ENCODE assay signal across 23 mouse cellular contexts in genomic region chr11:105121792-105122191, GRCm38 (mm10). TPM values are rescaled to one million over a fixed set of nuclear protein-coding genes. Genes with fewer than 3 reads are reported as not detected.
DNase-seq lines count a peak whose midpoint lies in the region; ATAC-seq and TF ChIP-seq lines count a peak whose summit lies in the region.
"Not testable (repeated sequence)": the region's sequence is repeated elsewhere in the genome, so short reads cannot be mapped to it uniquely, and the experiment has no call there.
"Had no signal": no experiment of that assay in that cellular context is flagged by ENCODE, and none has a peak within 500 bp of the region (broad histone marks: within the 10 kb centered on the region; RNA-seq: fewer than 3 reads in every experiment).

No protein-coding gene starts in this region.

- not testable (repeated sequence) for ATAC-seq in kidney, postnatal 0 days (replicated peaks; ENCODE audit: low FRiP score, low read depth); lung, embryonic 14.5 days (ENCODE audit: insufficient read depth); stomach, postnatal 0 days (ENCODE audit: low FRiP score, low TSS enrichment)

- intact Hi-C loops in left cerebral cortex, adult 2 months (cut with DNase I) = loop anchor here (10.0 kb wide), 1 partner anchor 807 kb away; no protein-coding TSS in a partner anchor

- not testable (repeated sequence) for H3K9ac ChIP-seq in MEL (ENCODE audit: control insufficient read depth, low read depth, low read length, poor library complexity, severe bottlenecking); kidney, postnatal 0 days (ENCODE audit: low read depth, low read length); lung, embryonic 14.5 days; stomach, postnatal 0 days (ENCODE audit: low read length)

- H3K4me2 ChIP-seq in kidney, postnatal 0 days (ENCODE audit: low read length); lung, embryonic 14.5 days; stomach, postnatal 0 days (replicated peaks; ENCODE audit: low read depth): not testable (repeated sequence)

- not testable (repeated sequence) for H3K4me3 ChIP-seq in MEL (ENCODE audit: control insufficient read depth in 1 of 2, insufficient read depth in 1 of 2, low read depth in 2 of 2, low read length in 2 of 2); kidney, postnatal 0 days (replicated peaks; ENCODE audit: low read depth, low read length); left cerebral cortex, adult 2 months; lung, embryonic 14.5 days (ENCODE audit: low read depth, low read length); stomach, postnatal 0 days (ENCODE audit: low read depth, low read length)

- not testable (repeated sequence) for H3K79me2 ChIP-seq in MEL (ENCODE audit: control insufficient read depth, insufficient read depth, low read length, poor library complexity)

- not testable (repeated sequence) for H3K27me3 ChIP-seq in MEL (ENCODE audit: control insufficient read depth in 1 of 2, insufficient read depth in 2 of 2, low read length in 2 of 2); kidney, postnatal 0 days (ENCODE audit: insufficient read depth, low read length); lung, embryonic 14.5 days (ENCODE audit: insufficient read depth, low read length); stomach, postnatal 0 days (ENCODE audit: control insufficient read depth, insufficient read depth, low read length)

- not testable (repeated sequence) for H3K4me1 ChIP-seq in MEL (ENCODE audit: control insufficient read depth in 1 of 2, insufficient read depth in 2 of 2, low read length in 2 of 2); kidney, postnatal 0 days (replicated peaks; ENCODE audit: insufficient read depth, low read length); lung, embryonic 14.5 days (ENCODE audit: insufficient read depth); stomach, postnatal 0 days (replicated peaks; ENCODE audit: control insufficient read depth, insufficient read depth)

- not testable (repeated sequence) for H3K9me3 ChIP-seq in MEL (replicated peaks; ENCODE audit: insufficient read depth, low read length); kidney, postnatal 0 days (replicated peaks; ENCODE audit: low read length); lung, embryonic 14.5 days (ENCODE audit: low read depth, low read length); stomach, postnatal 0 days (ENCODE audit: control insufficient read depth, low read length)

- TF ChIP-seq CTCF in MEL (IDR thresholded peaks at IDR 0.05 in 2 of 3, conservative IDR thresholded peaks at IDR 0.05 in 1 of 3; ENCODE audit: control insufficient read depth in 1 of 3, insufficient read depth in 1 of 3, low read depth in 2 of 3, low read length in 3 of 3, poor library complexity in 1 of 3, severe bottlenecking in 1 of 3) = peak in 1 of 3 experiments; percentile 45; a peak in 2 of 6 replicates
- peak; percentile 13; the same call in 1 of the 2 replicates for TF ChIP-seq CTCF in kidney, postnatal 0 days (IDR thresholded peaks at IDR 0.05; ENCODE audit: low read depth)
- peak; percentile 23 for TF ChIP-seq CTCF in left cerebral cortex, adult 2 months (IDR thresholded peaks at IDR 0.05)
- peak; percentile 9; the same call in 1 of the 2 replicates for TF ChIP-seq CTCF in lung, embryonic 14.5 days (IDR thresholded peaks at IDR 0.05; ENCODE audit: low read depth)
- peak; percentile 22; the same call in 1 of the 2 replicates for TF ChIP-seq CTCF in stomach, postnatal 0 days (IDR thresholded peaks at IDR 0.05; ENCODE audit: low read depth)

- TF ChIP-seq EP300 in MEL (IDR thresholded peaks at IDR 0.05; ENCODE audit: low read depth in 1 of 2, low read length in 2 of 2); stomach, postnatal 0 days (optimal IDR thresholded peaks at IDR 0.05): not testable (repeated sequence)

- DNase-seq in 3T3-L1 (ENCODE audit: low read depth, low spot score) (peak; percentile 40), A20 (ENCODE audit: low read depth, low spot score) (peak; percentile 39), MEL (ENCODE audit: low read depth, low spot score) (peak; percentile 40)
- not testable (repeated sequence) for DNase-seq in kidney, postnatal 0 days (ENCODE audit: low spot score); left cerebral cortex, adult 2 months (ENCODE audit: extremely low spot score in 1 of 2, low spot score in 2 of 2); lung, embryonic 14.5 days; stomach, postnatal 0 days (ENCODE audit: low spot score)

- H3K36me3 ChIP-seq in MEL (ENCODE audit: control insufficient read depth in 1 of 2, insufficient read depth in 2 of 2, low read length in 2 of 2); kidney, postnatal 0 days (ENCODE audit: insufficient read depth, low read length); lung, embryonic 14.5 days (ENCODE audit: insufficient read depth); stomach, postnatal 0 days (ENCODE audit: control insufficient read depth, insufficient read depth, low read length): not testable (repeated sequence)

- 71% methylated on average over 5 of the region's 5 CpGs for WGBS in kidney, postnatal 0 days
- WGBS in lung, embryonic 14.5 days = 64% methylated on average over 5 of the region's 5 CpGs
- WGBS in stomach, postnatal 0 days = 72% methylated on average over 5 of the region's 5 CpGs

- not testable (repeated sequence) for H3K27ac ChIP-seq in MEL (ENCODE audit: control insufficient read depth, low read depth, low read length); kidney, postnatal 0 days; left cerebral cortex, adult 2 months; lung, embryonic 14.5 days (ENCODE audit: low read depth); stomach, postnatal 0 days (replicated peaks)

- not testable (repeated sequence) for TF ChIP-seq POLR2A in MEL (IDR thresholded peaks at IDR 0.05; ENCODE audit: control insufficient read depth in 1 of 2, insufficient read depth in 1 of 2, low read depth in 1 of 2, low read length in 2 of 2, poor library complexity in 1 of 2)

- TF ChIP-seq RAD21 in MEL (IDR thresholded peaks at IDR 0.05; ENCODE audit: low read depth, low read length) = peak; percentile 37

TF ChIP-seq in MEL, 35 proteins besides CTCF, POLR2A, EP300 and RAD21:
- TF ChIP-seq SMC3 (IDR thresholded peaks at IDR 0.05; ENCODE audit: low read depth, low read length) = peak; percentile 44
- TF ChIP-seq TBP (IDR thresholded peaks at IDR 0.05; ENCODE audit: low read depth, low read length) = peak; percentile 87

RNA-seq across cellular contexts. Expression of gene Mettl2, which starts 4.4 kb away (rescaled TPM):
- 53.5 and 59.9 TPM in 2 replicates for total RNA-seq in MEL (2012; rRNA removed)
- polyA plus RNA-seq in MEL (2012; ENCODE audit: insufficient read depth in 1 of 2, insufficient read length in 2 of 2, low read depth in 1 of 2, low replicate concordance in 2 of 2, missing spikeins in 1 of 2) = 10 to 100 TPM in 1 of 2 experiments, not detected in 1; 61.7 TPM
- 22.3 and 24.0 TPM in 2 replicates for polyA plus RNA-seq in kidney, postnatal 0 days (2015; fragmentation: Nextera tagmentation; extraction: Ambion mirVana)
- total RNA-seq in left cerebral cortex, adult 2 months (2021) = 10 to 100 TPM; 15.0 to 18.8 TPM
- polyA plus RNA-seq in lung, embryonic 14.5 days (2014; fragmentation: Nextera tagmentation; extraction: Ambion mirVana) = 43.3 and 46.8 TPM in 2 replicates
- 14.9 and 15.0 TPM in 2 replicates for polyA plus RNA-seq in stomach, postnatal 0 days (2015; fragmentation: Nextera tagmentation; extraction: Ambion mirVana)

RNA-seq across cellular contexts. Expression of gene Gm10842, which starts 24.9 kb away (rescaled TPM):
- not detected in 2 replicates for total RNA-seq in MEL (2012; rRNA removed)
- polyA plus RNA-seq in MEL (2012; ENCODE audit: insufficient read depth in 1 of 2, insufficient read length in 2 of 2, low read depth in 1 of 2, low replicate concordance in 2 of 2, missing spikeins in 1 of 2) = not detected
- polyA plus RNA-seq in kidney, postnatal 0 days (2015; fragmentation: Nextera tagmentation; extraction: Ambion mirVana) = not detected in 2 replicates
- total RNA-seq in left cerebral cortex, adult 2 months (2021) = not detected
- polyA plus RNA-seq in lung, embryonic 14.5 days (2014; fragmentation: Nextera tagmentation; extraction: Ambion mirVana) = not detected in 2 replicates
- polyA plus RNA-seq in stomach, postnatal 0 days (2015; fragmentation: Nextera tagmentation; extraction: Ambion mirVana) = not detected in 2 replicates
- total RNA-seq: adrenal gland, adult 2 months; adrenal gland, postnatal 10 days; adrenal gland, postnatal 25 days; adrenal gland, postnatal 4 days; common myeloid progenitor, adult 5-6 weeks; G1E had no signal
- polyA plus RNA-seq: adrenal gland, adult 2 months; brain, embryonic 14.5 days; C2C12; embryonic facial prominence, embryonic 11.5 days; embryonic facial prominence, embryonic 13.5 days; embryonic facial prominence, embryonic 15.5 days; erythroblast, embryonic 14.5 days; forebrain, embryonic 10.5 days; forebrain, embryonic 12.5 days; forebrain, embryonic 14.5 days; forebrain, embryonic 16.5 days; G1E had no signal

RNA-seq across cellular contexts. Expression of gene Tlk2, which starts 56.8 kb away (rescaled TPM):
- total RNA-seq in MEL (2012; rRNA removed) = 52.7 and 60.9 TPM in 2 replicates
- polyA plus RNA-seq in MEL (2012; ENCODE audit: insufficient read depth in 1 of 2, insufficient read length in 2 of 2, low read depth in 1 of 2, low replicate concordance in 2 of 2, missing spikeins in 1 of 2) = 10 to 100 TPM in 1 of 2 experiments, not detected in 1; 46.5 TPM
- polyA plus RNA-seq in kidney, postnatal 0 days (2015; fragmentation: Nextera tagmentation; extraction: Ambion mirVana) = 17.5 and 18.8 TPM in 2 replicates
- total RNA-seq in left cerebral cortex, adult 2 months (2021) = 10 to 100 TPM; 56.0 to 61.1 TPM
- polyA plus RNA-seq in lung, embryonic 14.5 days (2014; fragmentation: Nextera tagmentation; extraction: Ambion mirVana) = 26.8 and 28.0 TPM in 2 replicates
- polyA plus RNA-seq in stomach, postnatal 0 days (2015; fragmentation: Nextera tagmentation; extraction: Ambion mirVana) = 7.4 and 8.4 TPM in 2 replicates

RNA-seq across cellular contexts. Expression of gene Efcab3, which starts 58.4 kb away (rescaled TPM):
- not detected in 2 replicates for total RNA-seq in MEL (2012; rRNA removed)
- not detected for polyA plus RNA-seq in MEL (2012; ENCODE audit: insufficient read depth in 1 of 2, insufficient read length in 2 of 2, low read depth in 1 of 2, low replicate concordance in 2 of 2, missing spikeins in 1 of 2)
- not detected in 2 replicates for polyA plus RNA-seq in kidney, postnatal 0 days (2015; fragmentation: Nextera tagmentation; extraction: Ambion mirVana)
- 1 to 10 TPM in 1 of 2 experiments, under 1 TPM in 1; 0.77 to 1.7 TPM for total RNA-seq in left cerebral cortex, adult 2 months (2021)
- polyA plus RNA-seq in lung, embryonic 14.5 days (2014; fragmentation: Nextera tagmentation; extraction: Ambion mirVana) = not detected in 2 replicates
- polyA plus RNA-seq in stomach, postnatal 0 days (2015; fragmentation: Nextera tagmentation; extraction: Ambion mirVana) = 0.12 TPM in 1 of 2 replicates, not detected in the other
- total RNA-seq: common myeloid progenitor, adult 5-6 weeks; G1E had no signal
- polyA plus RNA-seq: adrenal gland, adult 2 months; C2C12; embryonic facial prominence, embryonic 11.5 days; embryonic facial prominence, embryonic 13.5 days; embryonic facial prominence, embryonic 15.5 days; erythroblast, embryonic 14.5 days; forebrain, embryonic 10.5 days; forebrain, embryonic 12.5 days; forebrain, embryonic 14.5 days; forebrain, embryonic 16.5 days; G1E had no signal
